Mouse (Mus musculus): ENCODE measurements around the gene Dus2.

DNA sequence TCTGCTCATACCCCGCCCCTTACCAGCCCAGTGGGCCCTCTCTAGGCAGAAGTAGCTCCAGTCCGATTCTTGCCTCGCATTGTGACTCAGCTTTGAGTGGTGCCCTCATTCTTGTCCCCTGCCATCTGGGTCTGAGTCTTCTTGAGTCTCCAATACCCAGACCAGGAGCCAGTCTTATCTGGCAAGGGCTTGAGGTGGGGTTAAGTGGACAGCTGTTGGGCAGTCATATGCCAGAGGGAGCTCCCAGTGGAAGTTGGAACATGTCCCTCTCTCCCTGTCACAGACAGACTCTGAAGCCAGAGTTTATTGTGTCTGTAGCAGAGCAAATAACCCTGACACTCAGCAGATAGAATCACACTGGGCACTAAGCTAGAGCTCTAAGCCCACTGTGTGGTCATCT is 59.9 kb downstream of the Dus2 start:
- TF ChIP-seq EP300 (IDR thresholded peaks at IDR 0.05; ENCODE audit: low read length) (no peak), CHD2 (IDR thresholded peaks at IDR 0.05; ENCODE audit: low read length) (no peak), ZKSCAN1 (IDR thresholded peaks at IDR 0.05; ENCODE audit: borderline replicate concordance, low read depth, low read length) (no peak), CHD1 (IDR thresholded peaks at IDR 0.05; ENCODE audit: low read depth, low read length) (peak; percentile 63; the same call in 1 of the 2 replicates), USF1 (IDR thresholded peaks at IDR 0.05; ENCODE audit: low read depth, low read length) (no peak), ZMIZ1 (IDR thresholded peaks at IDR 0.05; ENCODE audit: low read depth, low read length) (no peak)

Measured in CH12.LX (cell line).